Mouse (Mus musculus) E14TG2a.4 (cell line): ENCODE measurements around the gene Wdr46.
"Not testable (repeated sequence)": the region's sequence is repeated elsewhere in the genome, so short reads cannot be mapped to it uniquely, and the experiment has no call there.

ENCODE experiments used
- H3K27me3 ChIP-seq: 2 replicates; pipeline ENCODE4 v1.6.1; 2014; ENCODE audit warnings: low read length, control low read depth; ENCODE audit not compliant: insufficient read depth
- H3K36me3 ChIP-seq: 2 replicates; pipeline ENCODE4 v1.6.1; 2014; ENCODE audit warnings: low read length, control low read depth; ENCODE audit not compliant: insufficient read depth
- H3K4me1 ChIP-seq: replicated peaks from 2 replicates; pipeline ENCODE4 v1.6.1; 2014; ENCODE audit warnings: low read depth, low read length, control low read depth
- H3K4me3 ChIP-seq: replicated peaks from 2 replicates; pipeline ENCODE4 v1.5.1; 2014; ENCODE audit warnings: mild to moderate bottlenecking, low read length
- H3K9me3 ChIP-seq: 2 replicates; pipeline ENCODE4 v1.6.1; 2014; ENCODE audit warnings: low read length, control low read depth
- CTCF ChIP-seq: conservative IDR thresholded peaks from 2 replicates; pipeline ENCODE4 v1.5.1; 2014; ENCODE audit warnings: low read length
- NANOG ChIP-seq: IDR thresholded peaks from 2 replicates; pipeline ENCODE4 v1.6.1; 2014; ENCODE audit warnings: borderline replicate concordance, low read length, mixed read lengths
- POU5F1 ChIP-seq: IDR thresholded peaks from 2 replicates; pipeline ENCODE4 v1.6.1; 2014; ENCODE audit warnings: low read length, borderline replicate concordance

The Wdr46 gene

GRCm38 (mm10) chr17:33900281-33900988, 40.0 kb upstream of the Wdr46 start:
- Histone ChIP-seq H3K9me3 (no peaks in the 10 kb centered on the region), H3K36me3 (peaks cover 5% of the 10 kb centered on the region; the same call in 1 of the 2 replicates), H3K27me3 (no peaks in the 10 kb centered on the region)

GRCm38 (mm10) chr17:33900989-33901314, 39.5 kb upstream of the Wdr46 start:
- no peaks in the 10 kb centered on the region for H3K27me3 ChIP-seq
- TF ChIP-seq POU5F1, result no peak
- H3K36me3 ChIP-seq, result peaks cover 1% of the 10 kb centered on the region; the same call in 1 of the 2 replicates
- no peak overlapping the region for H3K4me3 ChIP-seq
- no peaks in the 10 kb centered on the region for H3K9me3 ChIP-seq
- peaks cover 78% of the 10 kb centered on the region for H3K4me1 ChIP-seq

More at GRCm38 (mm10) chr17:33900281-33900988, 40.0 kb upstream of the Wdr46 start:
- TF ChIP-seq CTCF (no peak), POU5F1 (no peak), NANOG (no peak)
- H3K4me3 ChIP-seq, result peak overlapping the region; percentile 30
- H3K4me1 ChIP-seq, result peaks cover 83% of the 10 kb centered on the region

- Histone ChIP-seq H3K4me1 (peaks cover 78% of the 10 kb centered on the region), H3K36me3 (peaks cover 3% of the 10 kb centered on the region)
- TF ChIP-seq NANOG (no peak), POU5F1 (no peak), CTCF (no peak)
Observed at GRCm38 (mm10) chr17:33901653-33902052, 38.8 kb upstream of the Wdr46 start.

GRCm38 (mm10) chr17:33902079-33902478, 38.4 kb upstream of the Wdr46 start:
- Histone ChIP-seq H3K27me3 (no peaks in the 10 kb centered on the region), H3K9me3 (no peaks in the 10 kb centered on the region), H3K36me3 (peaks cover 5% of the 10 kb centered on the region), H3K4me3 (peak overlapping the region; percentile 32; the same call in 1 of the 2 replicates), H3K4me1 (peaks cover 79% of the 10 kb centered on the region)
- TF ChIP-seq CTCF (no peak), NANOG (no peak), POU5F1 (no peak)

More at GRCm38 (mm10) chr17:33901653-33902052, 38.8 kb upstream of the Wdr46 start:
- H3K4me3 ChIP-seq, result peak overlapping the region; percentile 32; the same call in 1 of the 2 replicates
- no peaks in the 10 kb centered on the region for H3K9me3 ChIP-seq
- H3K27me3 ChIP-seq, result no peaks in the 10 kb centered on the region

GRCm38 (mm10) chr17:33902491-33902890, 38.0 kb upstream of the Wdr46 start:
- H3K9me3 ChIP-seq, result no peaks in the 10 kb centered on the region
- H3K4me1 ChIP-seq, result peaks cover 80% of the 10 kb centered on the region
- peak overlapping the region; percentile 61 for H3K4me3 ChIP-seq
- TF ChIP-seq POU5F1 (no peak), CTCF (no peak), NANOG (no peak)
- H3K36me3 ChIP-seq, result peaks cover 5% of the 10 kb centered on the region
- H3K27me3 ChIP-seq, result no peaks in the 10 kb centered on the region

- H3K4me1 ChIP-seq, result peaks cover 69% of the 10 kb centered on the region
- H3K27me3 ChIP-seq, H3K9me3 ChIP-seq, H3K36me3 ChIP-seq: not testable (repeated sequence)
- peak overlapping the region; percentile 61 for H3K4me3 ChIP-seq
Observed at GRCm38 (mm10) chr17:33903911-33904651, 36.4 kb upstream of the Wdr46 start.

- not testable (repeated sequence) for H3K9me3 ChIP-seq, H3K36me3 ChIP-seq, H3K27me3 ChIP-seq
- Histone ChIP-seq H3K4me1 (peaks cover 62% of the 10 kb centered on the region), H3K4me3 (peak within 1 kb of the TSS; percentile 98)
Observed at GRCm38 (mm10) chr17:33904835-33905234, 35.6 kb upstream of the Wdr46 start, which contains the start of gene Platr17. Gene Platr17, plus strand, starts transcription at chr17:33905135.

- Histone ChIP-seq H3K27me3 (no peaks in the 10 kb centered on the region), H3K4me1 (peaks cover 60% of the 10 kb centered on the region), H3K9me3 (no peaks in the 10 kb centered on the region), H3K4me3 (peak overlapping the region; percentile 98), H3K36me3 (peaks cover 38% of the 10 kb centered on the region)
- TF ChIP-seq POU5F1 (no peak), NANOG (no peak), CTCF (no peak)
Observed at GRCm38 (mm10) chr17:33908331-33909076, 32.0 kb upstream of the Wdr46 start.
